Mouse (Mus musculus) midbrain, embryonic 10.5 days (tissue): ENCODE data around the gene Myl10. TPM values are rescaled to one million over a fixed set of nuclear protein-coding genes. Genes with fewer than 3 reads are reported as not detected.
"Not testable (repeated sequence)": the region's sequence is repeated elsewhere in the genome, so short reads cannot be mapped to it uniquely, and the experiment has no call there.

ENCODE experiments used
- DNase-seq: peaks from one replicate; pipeline ENCODE4 v3.0.0-alpha.2; 2017; ENCODE audit warnings: low spot score
- H3K27ac ChIP-seq: fragments of 300-500 bp; sonication (generic); replicated peaks from 2 replicates; pipeline ENCODE4 v1.5.1; 2016; ENCODE audit warnings: mild to moderate bottlenecking
- H3K27me3 ChIP-seq: fragments of 300-500 bp; sonication (generic); 2 replicates; pipeline ENCODE4 v1.6.1; 2016; ENCODE audit warnings: low read depth, mild to moderate bottlenecking; ENCODE audit not compliant: poor library complexity, severe bottlenecking
- H3K36me3 ChIP-seq: fragments of 300-500 bp; sonication (generic); 2 replicates; pipeline ENCODE4 v1.6.1; 2016; ENCODE audit warnings: mild to moderate bottlenecking, moderate library complexity
- H3K4me1 ChIP-seq: fragments of 300-500 bp; sonication (generic); 2 replicates; pipeline ENCODE4 v1.6.1; 2016
- H3K4me3 ChIP-seq: fragments of 300-500 bp; sonication (generic); 2 replicates; pipeline ENCODE4 v1.5.1; 2016; ENCODE audit warnings: mild to moderate bottlenecking, moderate library complexity
- H3K9me3 ChIP-seq: fragments of 300-500 bp; sonication (generic); replicated peaks from 2 replicates; pipeline ENCODE4 v1.6.1; 2016; ENCODE audit warnings: mild to moderate bottlenecking
- WGBS: fragments of 180-500 bp; shearing (Covaris S2); methylation state at CpG from one replicate; pipeline ENCODE4 v1.1.7; 2016; 5-methylcytosine and 5-hydroxymethylcytosine counted together
- polyA plus RNA-seq: library from polyadenylated mRNA; unstranded; fragments of >200 nt; fragmentation: Nextera tagmentation; extraction: Ambion mirVana; gene quantifications from 2 replicates; pipeline ENCODE4 v1.2.1, GENCODE M21; 2016

Gene Myl10
- polyA plus RNA-seq, 1 experiment from 2014 or later, result not detected

DNA sequence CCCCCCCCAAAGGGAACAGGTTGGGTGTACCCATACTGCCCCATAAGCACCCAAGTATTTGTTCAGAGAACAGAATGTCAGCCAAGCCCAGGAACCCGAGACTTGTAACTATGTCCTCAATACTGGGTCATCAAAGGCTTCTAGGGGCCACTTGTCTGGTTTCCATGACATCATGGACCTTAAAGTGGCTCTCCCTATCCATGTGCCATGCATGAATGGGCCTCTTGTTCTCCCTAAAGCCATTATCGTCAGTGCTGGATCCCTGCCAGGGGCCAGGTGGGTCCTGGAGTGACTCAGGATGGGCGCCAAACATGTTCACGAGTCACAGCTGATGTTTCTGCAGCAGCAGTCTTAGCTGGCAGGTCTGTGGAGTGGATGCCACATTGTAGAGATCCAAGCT is 17.8 kb downstream of the Myl10 start:
- Histone ChIP-seq H3K4me1 (peaks cover 10% of the 10 kb centered on the region), H3K4me3 (no peak overlapping the region), H3K27me3 (peaks cover 18% of the 10 kb centered on the region), H3K9me3 (no peaks in the 10 kb centered on the region; the same call in 1 of the 2 replicates), H3K36me3 (no peaks in the 10 kb centered on the region), H3K27ac (no peak overlapping the region)
- DNase-seq, result no peak
- WGBS, result 74% methylated on average over 4 of the region's 4 CpGs

- H3K4me1 ChIP-seq, result peaks cover 10% of the 10 kb centered on the region
- peak overlapping the region; percentile 34 for H3K4me3 ChIP-seq
- H3K27me3 ChIP-seq, result peaks cover 21% of the 10 kb centered on the region
- no peaks in the 10 kb centered on the region for H3K9me3 ChIP-seq
- H3K36me3 ChIP-seq, result no peaks in the 10 kb centered on the region
- no peak for DNase-seq
- WGBS, result 31% methylated on average over 32 of the region's 32 CpGs
- H3K27ac ChIP-seq, result no peak overlapping the region; the same call in 1 of the 2 replicates
Measured at GRCm38 (mm10) chr5:136714232-136714875, 21.4 kb downstream of the Myl10 start.

- DNase-seq, result peak; percentile 66
- H3K9me3 ChIP-seq, result no peaks in the 10 kb centered on the region
- peak overlapping the region; percentile 34 for H3K4me3 ChIP-seq
- 23% methylated on average over 11 of the region's 11 CpGs for WGBS
- no peak overlapping the region for H3K27ac ChIP-seq
- no peaks in the 10 kb centered on the region for H3K36me3 ChIP-seq
- H3K27me3 ChIP-seq, result peaks cover 21% of the 10 kb centered on the region
- H3K4me1 ChIP-seq, result peaks cover 10% of the 10 kb centered on the region
Measured at GRCm38 (mm10) chr5:136714879-136715278, 21.9 kb downstream of the Myl10 start.

DNA sequence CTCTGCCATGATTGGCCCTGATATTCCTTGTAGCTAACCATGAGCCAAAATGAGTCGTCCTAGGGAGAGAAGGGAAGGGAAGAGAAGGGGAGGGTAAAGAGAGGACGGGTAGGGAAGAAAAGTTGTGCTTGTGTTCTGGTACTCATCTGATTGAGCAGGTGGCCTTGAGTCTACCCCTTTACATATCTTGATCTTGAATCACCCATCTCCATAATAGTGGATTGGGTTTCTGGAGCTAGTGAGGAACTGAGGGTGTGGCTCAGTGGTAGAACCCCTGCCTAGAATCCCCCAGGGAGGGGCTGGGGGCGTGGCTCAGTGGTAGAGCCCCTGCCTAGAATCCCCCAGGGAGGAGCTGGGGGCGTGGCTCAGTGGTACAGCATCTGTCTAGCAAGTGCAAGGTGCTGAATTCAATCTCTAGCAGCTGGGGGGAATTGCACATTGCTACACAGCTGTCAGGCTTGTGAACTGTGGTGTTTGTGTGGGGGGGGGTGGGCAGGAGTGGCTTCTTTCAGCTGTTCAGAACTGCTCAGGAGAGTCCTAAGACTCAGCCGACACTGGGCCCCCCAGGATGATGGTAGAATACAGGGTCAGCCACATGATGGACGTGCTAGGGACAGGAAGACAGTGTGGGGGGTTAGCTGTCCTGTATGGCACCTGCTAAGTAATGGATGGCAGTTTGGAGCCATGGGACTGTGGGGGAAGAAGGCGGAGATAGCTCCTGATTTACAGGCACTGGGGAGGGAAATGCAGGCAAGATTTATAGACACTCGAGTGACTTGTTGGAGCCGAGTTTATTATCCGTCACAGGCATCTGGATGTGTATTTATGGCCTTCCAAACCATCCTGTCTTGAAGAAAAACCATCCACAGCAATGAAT is 24.0 kb downstream of the Myl10 start:
- Histone ChIP-seq H3K9me3 (no peaks in the 10 kb centered on the region), H3K4me1 (peaks cover 10% of the 10 kb centered on the region), H3K4me3 (no peak overlapping the region), H3K27ac (no peak overlapping the region), H3K36me3 (no peaks in the 10 kb centered on the region), H3K27me3 (peaks cover 21% of the 10 kb centered on the region)
- no peak for DNase-seq
- WGBS, result 71% methylated on average over 10 of the region's 10 CpGs

DNA sequence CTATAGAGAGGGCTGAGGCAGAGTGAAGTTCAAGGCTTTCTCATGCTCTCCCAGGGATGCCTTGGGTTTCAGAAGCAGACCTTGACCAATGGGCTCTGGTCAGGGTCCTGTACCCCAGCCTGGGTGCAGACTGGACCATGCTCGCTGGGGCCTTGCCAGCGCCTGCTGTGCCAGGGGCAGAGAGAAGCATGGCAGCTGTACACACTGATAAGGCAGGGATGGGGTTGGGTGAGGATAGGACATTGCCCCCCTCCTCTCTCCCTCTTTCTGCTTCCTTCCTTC is 24.6 kb downstream of the Myl10 start:
- WGBS, result 84% methylated on average over 2 of the region's 2 CpGs
- Histone ChIP-seq H3K27ac (no peak overlapping the region), H3K4me3 (no peak overlapping the region), H3K4me1 (peaks cover 10% of the 10 kb centered on the region), H3K9me3 (no peaks in the 10 kb centered on the region), H3K36me3 (no peaks in the 10 kb centered on the region), H3K27me3 (peaks cover 21% of the 10 kb centered on the region)
- DNase-seq, result no peak

DNA sequence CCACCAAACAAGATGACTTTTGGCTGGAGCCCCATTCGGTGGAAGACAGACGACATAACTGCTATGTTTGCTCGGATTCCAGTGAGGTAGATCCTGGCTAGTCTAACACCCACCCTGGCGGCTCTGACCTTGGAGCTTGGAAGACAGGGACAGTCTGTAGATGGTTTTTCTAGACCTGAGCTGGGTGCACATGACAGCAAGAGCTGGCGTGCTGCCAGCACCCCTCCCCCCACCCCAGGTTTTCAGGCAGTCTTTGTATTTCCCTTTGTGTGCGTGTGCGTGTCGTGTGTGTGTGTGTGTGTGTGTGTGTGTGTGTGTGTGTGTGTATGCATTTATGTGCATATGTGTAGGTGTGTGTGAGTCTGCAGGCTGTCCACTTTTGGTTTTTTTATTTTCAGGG is 25.7 kb downstream of the Myl10 start:
- Histone ChIP-seq H3K4me3 (no peak overlapping the region), H3K36me3 (no peaks in the 10 kb centered on the region), H3K27me3 (peaks cover 20% of the 10 kb centered on the region), H3K27ac (no peak overlapping the region), H3K4me1 (peaks cover 10% of the 10 kb centered on the region), H3K9me3 (no peaks in the 10 kb centered on the region)
- no peak for DNase-seq
- WGBS, result 83% methylated on average over 8 of the region's 8 CpGs

DNA sequence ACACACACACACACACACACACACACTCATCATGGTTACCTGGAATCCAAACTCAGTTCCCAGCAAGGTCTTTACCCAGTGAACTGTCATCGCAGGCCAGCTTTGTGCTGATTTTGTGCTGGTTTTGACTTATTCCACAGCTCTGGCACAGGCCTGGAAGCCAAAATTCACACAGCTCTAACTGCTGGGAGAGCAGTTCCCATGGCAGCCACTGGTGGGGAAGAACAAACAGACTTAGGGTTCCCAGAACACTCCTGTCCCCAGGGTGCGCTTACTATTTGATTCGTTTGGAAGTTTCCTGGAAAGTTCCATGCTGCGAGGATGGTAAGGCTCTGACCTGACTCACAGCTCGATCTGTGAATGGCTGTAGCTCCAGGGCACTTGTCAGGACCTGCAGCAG is 28.6 kb downstream of the Myl10 start:
- 82% methylated on average over 5 of the region's 5 CpGs for WGBS
- H3K36me3 ChIP-seq, result no peaks in the 10 kb centered on the region
- no peak for DNase-seq
- no peaks in the 10 kb centered on the region for H3K27me3 ChIP-seq
- no peak overlapping the region for H3K4me3 ChIP-seq
- no peaks in the 10 kb centered on the region for H3K9me3 ChIP-seq
- no peaks in the 10 kb centered on the region for H3K4me1 ChIP-seq
- no peak overlapping the region for H3K27ac ChIP-seq

GRCm38 (mm10) chr5:136726271-136726670 is 33.3 kb downstream of the Myl10 start:
- H3K9me3 ChIP-seq, H3K4me1 ChIP-seq, H3K4me3 ChIP-seq, H3K36me3 ChIP-seq, DNase-seq, H3K27ac ChIP-seq, H3K27me3 ChIP-seq: not testable (repeated sequence)
- 90% methylated on average over 5 of the region's 5 CpGs for WGBS

DNA sequence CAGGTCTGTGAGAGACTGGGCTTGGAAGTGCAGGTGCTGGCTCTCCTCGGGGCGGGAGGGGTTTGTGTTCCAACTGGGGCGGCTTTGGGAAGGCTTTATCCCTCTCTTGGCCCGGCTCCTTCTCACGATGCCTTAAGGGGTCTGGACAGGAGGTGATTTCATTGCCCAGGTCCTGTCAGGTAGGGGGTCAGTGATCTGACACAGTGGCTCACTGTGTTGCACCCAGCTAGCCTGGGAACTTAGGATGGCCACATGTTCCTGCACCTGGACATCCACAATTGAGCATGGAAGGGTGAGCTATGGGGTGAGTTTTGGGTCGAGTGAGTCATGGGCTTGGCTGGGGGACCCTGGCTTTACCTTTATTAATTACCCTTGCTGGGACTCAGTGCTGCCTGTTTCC is 46.0 kb downstream of the Myl10 start:
- H3K4me1 ChIP-seq, result no peaks in the 10 kb centered on the region
- DNase-seq, result no peak
- WGBS, result 69% methylated on average over 6 of the region's 6 CpGs

GRCm38 (mm10) chr5:136746596-136746995 is 53.6 kb downstream of the Myl10 start:
- Histone ChIP-seq H3K27ac (no peak overlapping the region), H3K9me3 (peaks cover 50% of the 10 kb centered on the region), H3K27me3 (no peaks in the 10 kb centered on the region), H3K4me1 (no peaks in the 10 kb centered on the region), H3K36me3 (peaks cover 6% of the 10 kb centered on the region; the same call in 1 of the 2 replicates), H3K4me3 (no peak overlapping the region)
- 74% methylated on average over 9 of the region's 9 CpGs for WGBS
- no peak for DNase-seq

More for the DNA sequence above, 46.0 kb downstream of the Myl10 start:
- Histone ChIP-seq H3K4me3 (no peak overlapping the region), H3K27me3 (no peaks in the 10 kb centered on the region), H3K27ac (no peak overlapping the region), H3K36me3 (no peaks in the 10 kb centered on the region), H3K9me3 (no peaks in the 10 kb centered on the region)

Other genes with a start within 250 kb of the Myl10 start
- 100 and 128 TPM in 2 replicates for gene Cux1, start 125.7 kb upstream of the Myl10 start, polyA plus RNA-seq
- gene Col26a1, start 190.1 kb downstream of the Myl10 start, polyA plus RNA-seq, result 38.0 and 44.3 TPM in 2 replicates
- gene Ift22, start 215.0 kb downstream of the Myl10 start, polyA plus RNA-seq, result 104 and 114 TPM in 2 replicates